Mouse (Mus musculus) urinary bladder, postnatal 36 days (tissue): ENCODE results near the gene 4930426L09Rik.
"Not testable (repeated sequence)": the region's sequence is repeated elsewhere in the genome, so short reads cannot be mapped to it uniquely, and the experiment has no call there.

ENCODE experiments used
- DNase-seq, 2 experiments: peaks; one replicate each; pipeline ENCODE4 v3.0.0; 2022; ENCODE audit warnings: low spot score in 2 of 2, mixed read lengths in 1 of 2

4930426L09Rik gene

DNA sequence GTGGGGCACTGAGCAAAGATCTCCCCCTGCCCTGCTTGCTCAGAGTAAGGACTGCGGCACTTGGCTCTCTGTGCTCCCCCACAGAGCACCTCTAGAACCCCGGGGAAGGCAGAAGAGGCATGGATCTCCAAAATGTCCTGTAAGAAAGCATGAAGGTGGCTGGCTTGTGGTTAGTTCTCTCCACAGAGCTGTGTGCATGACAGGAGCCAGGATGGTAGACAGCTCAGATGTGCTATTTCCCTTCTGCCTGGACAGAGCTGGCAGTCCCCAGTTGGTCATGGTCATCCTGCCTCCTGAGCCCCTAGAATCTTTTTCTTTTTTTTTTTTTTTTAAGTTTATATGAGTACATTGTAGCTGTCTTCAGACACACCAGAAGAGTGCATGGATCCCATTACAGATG, 27.7 kb upstream of the 4930426L09Rik start:
- no peak for DNase-seq

DNA sequence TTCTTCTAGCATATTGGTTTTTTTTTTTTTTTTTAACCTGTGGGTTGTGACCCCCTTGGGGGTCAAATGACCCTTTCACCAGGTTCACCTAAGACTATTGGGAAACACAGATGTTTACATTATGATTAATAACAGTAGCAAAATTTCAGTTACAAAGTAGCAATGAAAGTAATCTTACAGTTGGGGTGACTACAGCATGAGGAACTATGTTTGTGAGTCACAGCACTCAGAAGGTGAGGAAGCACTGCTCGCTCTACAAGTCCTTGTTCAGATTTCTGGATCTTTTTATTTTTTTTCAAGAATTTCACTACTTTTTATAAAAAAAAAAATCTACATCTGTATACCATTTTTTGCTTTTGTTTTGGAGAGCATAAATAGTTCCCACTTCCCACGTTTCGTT, 26.6 kb upstream of the 4930426L09Rik start:
- DNase-seq, result no peak

DNA sequence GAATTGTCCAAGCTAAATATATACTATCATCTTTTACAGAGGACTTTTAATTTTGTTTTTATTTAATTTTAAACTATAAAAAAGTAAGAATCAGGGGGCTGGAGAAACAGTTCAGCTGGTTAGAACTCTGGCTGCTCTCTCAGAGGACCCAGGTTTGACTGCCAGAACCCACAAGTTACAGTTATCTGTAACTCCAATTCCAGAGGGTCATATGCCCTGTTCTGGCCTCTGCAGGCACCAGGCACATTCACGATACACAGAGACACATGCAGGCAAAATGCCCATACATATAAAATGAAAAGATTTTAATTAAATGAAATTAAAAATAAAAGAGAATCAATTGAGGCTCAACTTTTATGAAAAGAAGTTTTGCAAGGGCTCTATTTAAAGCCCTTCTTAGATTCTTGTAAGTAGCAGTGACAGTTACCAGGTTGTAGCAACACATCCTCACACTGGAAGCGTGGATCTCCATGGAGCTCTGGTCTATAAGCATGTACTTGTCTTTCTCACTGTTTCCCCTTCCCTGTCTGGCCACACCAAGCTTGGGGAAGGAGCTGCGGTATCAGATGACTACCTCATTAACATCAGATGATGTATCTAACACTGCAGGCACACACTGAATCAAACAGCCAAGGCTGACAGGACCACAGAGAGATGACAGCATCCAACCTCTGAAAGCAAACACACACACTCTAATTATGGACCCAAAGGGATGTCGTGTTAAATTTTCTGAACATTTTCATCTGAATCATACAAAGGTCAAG, 23.1 kb upstream of the 4930426L09Rik start:
- DNase-seq, result no peak

- no peak for DNase-seq
These were observed 22.0 kb upstream of the 4930426L09Rik start for GRCm38 (mm10) chr2:18976175-18976574.

DNA sequence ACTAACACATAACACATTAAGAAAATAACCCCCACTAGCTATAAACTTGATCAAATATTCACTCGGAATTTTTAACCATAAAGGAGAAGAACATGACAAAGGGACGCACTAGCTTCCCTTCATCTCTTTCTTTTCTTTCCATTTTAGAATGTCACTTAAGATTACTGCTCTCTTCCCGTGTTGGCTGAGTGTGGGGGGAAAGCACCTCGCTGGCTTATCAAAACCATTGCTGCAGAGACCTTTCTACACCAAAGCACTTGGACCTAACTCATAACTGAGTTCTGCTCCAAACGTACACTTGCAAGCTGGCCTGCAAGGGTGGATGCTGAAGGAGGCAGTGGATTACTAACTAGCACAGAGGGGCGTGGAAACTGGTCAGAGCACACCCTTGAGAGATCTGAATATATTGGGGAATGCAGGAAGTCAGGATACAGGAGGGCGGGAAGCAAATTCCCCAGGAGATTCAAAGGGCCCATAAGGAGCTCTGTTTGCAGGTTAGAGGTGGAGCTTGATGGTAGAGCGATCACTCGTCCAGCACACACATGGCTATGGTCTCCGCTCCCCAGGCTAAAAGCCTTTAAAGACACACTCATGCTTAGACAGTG, 20.8 kb upstream of the 4930426L09Rik start:
- no peak for DNase-seq

DNA sequence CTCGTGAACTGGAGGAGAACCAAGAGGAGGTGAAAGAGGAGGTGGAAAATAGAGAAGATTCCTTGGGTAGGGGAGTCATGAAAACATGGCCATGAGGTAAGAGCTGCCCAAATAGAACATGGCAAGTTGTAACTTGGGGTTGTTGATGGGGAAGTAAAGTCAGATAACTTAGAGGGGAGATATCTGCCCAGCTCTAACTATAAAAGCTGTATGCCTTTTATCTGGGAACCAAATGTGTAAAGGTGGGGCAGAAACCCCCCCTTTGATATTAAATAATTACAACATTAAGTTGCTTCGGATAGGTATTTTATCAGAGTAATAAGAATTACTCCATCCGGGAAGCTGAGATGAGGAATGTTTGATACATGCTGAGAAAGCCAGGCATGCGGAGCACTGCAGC, 19.1 kb upstream of the 4930426L09Rik start:
- no peak for DNase-seq

GRCm38 (mm10) chr2:18979675-18980074, 18.5 kb upstream of the 4930426L09Rik start:
- DNase-seq, result no peak

- no peak for DNase-seq
These were observed 15.6 kb upstream of the 4930426L09Rik start for GRCm38 (mm10) chr2:18982581-18982980.

- DNase-seq, result no peak
These were observed 14.6 kb upstream of the 4930426L09Rik start for GRCm38 (mm10) chr2:18983546-18983945.

GRCm38 (mm10) chr2:18984095-18984847, 13.9 kb upstream of the 4930426L09Rik start:
- DNase-seq, result peak in 1 of 2 experiments; percentile 16

DNA sequence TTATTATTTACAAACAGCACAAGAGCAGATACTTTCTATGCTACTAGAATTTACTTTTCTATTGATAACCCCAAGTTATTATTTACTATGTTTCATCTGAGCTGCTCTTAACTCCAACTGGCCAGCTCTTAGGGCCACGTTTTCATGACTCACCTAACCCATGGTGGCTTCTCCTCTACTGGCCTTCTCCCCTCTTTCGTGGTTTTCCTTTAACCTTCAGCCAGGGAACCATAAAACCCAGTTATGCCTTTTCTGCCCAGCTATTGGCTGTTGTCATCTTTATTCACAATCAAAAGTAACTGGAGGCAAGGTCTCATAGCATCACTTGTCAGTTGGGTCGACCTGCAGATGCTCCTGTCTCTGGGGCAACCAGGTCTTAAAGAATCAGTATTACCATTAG, 12.6 kb upstream of the 4930426L09Rik start:
- no peak for DNase-seq

DNA sequence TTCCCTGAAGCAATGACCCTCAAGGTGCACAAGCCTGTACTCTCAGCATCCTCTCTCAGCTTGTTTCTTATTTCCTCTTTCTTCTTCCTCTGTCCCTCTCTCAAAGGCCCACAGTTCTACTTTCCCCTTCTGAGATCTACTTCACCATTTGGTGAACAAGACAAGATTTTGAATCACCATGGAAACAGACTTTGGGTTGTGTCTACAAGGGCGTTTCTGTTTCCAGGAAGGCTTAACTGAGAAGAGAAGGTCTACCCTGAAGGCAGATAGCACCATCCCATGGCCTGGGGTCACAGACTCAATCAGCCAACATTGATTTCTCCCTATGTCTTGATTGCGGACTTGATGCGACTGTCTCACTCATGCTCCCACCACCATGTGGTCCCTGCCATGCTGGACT, 9.3 kb upstream of the 4930426L09Rik start:
- DNase-seq, result no peak

DNA sequence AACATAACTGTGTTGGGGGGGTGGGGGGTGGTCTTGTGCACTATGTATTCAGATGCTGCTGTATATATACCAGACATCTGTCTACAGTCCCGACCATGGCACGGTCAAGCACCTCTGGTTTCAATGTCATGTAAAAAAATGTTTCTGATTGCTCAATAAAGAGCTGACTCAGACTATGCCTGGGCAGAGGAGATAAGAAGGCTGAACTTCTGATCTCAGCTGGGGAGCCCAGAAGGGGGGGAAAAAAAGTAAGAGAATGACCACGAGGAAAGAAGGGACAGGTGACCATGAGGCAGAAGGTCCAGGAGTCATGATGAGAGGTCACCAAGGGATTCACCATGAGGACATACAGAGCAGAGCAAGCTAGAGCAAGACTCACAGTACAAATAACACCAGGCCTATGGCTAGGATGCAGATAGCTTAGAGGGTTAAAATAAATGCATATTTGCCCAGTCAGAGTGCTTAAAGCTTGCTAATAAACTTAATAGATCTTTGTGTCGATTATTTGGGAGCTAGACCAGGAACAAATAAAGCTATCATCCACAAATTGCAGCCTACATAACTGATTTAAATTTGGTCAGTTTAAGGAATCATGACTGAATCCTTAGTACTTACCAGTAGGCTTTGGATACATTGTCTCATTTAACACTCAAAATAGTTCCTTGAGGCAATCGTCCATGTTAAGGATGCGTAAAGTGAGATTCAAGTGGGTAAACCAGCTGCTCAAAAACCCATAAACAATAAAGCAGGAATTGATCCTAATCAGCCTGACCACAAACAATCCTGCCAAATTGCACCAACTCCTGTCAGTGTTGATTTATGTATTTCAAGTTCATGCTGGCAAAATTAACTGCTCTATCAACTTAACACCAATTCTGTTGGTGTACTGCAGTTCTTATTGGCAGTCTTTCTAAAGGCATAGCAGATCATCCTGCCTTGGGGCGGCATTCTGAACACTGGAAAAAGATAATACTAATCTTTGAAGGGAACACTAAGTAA, 5.3 kb upstream of the 4930426L09Rik start:
- DNase-seq, result peak in 1 of 2 experiments; percentile 20

DNA sequence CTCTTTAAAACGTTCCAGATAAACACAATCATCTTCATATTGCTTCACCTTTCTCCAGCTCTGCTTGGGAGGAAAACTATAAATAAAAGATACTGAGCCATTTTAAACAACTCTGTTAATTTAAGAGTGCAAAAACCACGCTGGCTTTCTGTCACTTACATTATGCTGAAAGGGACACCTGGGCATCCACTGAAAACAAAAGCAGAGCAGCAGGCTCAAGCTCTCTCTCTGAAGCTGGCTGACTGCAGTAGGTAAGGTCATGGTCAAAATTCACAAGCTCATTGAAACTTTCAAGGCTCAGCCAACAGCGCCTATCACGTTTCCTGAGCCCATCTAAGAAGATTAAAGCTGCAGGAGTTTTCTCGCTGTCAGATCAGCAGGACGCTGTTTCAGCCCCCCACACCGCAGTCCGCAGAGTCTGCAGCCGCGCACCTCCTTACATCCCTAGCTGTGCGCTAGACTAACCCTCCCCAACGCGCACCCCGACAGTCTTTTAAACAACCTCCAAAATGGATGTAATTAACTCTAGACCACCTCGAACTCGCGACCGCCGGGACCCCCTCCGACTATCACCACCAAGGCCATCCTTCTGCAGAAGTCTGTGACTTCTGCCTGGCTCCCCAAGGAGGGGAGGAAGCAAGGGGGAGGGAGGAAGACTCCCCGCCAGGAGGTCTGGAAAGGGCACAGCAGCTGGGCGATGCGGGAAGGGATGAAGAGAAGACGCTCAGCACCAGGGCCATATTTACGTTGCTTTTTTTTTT, 1.5 kb upstream of the 4930426L09Rik start:
- no peak for DNase-seq

- peak; percentile 29 to 37 for DNase-seq
These were observed 664 bp upstream of the 4930426L09Rik start for GRCm38 (mm10) chr2:18997387-18997971.

- DNase-seq, result no peak
These were observed 1.3 kb downstream of the 4930426L09Rik start for GRCm38 (mm10) chr2:18999395-18999794.

DNA sequence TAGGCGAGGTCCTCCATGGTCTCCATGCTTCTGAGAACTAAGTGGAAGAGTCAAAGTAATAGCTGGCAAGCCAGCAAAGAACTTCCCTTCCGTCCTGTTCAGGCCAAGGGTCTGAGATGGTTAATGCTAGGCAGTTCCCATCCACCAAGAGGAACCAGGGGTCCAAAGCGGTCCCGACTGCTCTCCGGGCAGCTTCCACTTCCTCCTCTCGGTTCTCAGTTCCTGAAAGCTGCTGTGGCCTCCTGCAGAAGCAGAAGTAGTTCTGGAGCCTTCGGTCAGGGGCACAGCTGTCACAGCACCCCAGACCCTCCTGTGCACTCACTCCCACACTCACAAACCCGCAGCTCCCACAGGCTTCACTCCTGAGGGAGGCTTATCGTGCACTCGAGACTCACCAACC, 6.7 kb downstream of the 4930426L09Rik start:
- DNase-seq, result peak in 1 of 2 experiments; percentile 7

DNA sequence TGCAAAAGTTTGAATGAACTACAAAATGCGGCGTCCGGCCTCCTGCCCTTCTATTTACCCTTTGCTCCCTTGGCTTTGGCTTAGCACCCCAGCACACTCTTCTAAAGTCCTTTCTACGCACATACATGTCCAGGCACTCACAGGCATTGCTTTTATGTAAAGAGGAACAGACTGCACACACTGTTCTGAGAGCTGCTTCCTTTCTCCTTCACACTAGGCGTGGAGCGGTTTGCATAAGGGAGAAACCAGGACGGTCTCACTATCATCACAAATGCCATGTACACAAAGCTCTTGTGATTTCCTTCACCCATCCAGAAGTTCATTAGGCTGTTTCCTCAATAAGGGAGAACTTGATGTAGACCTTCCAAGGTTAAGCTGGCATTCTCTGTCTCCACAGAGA, 8.0 kb downstream of the 4930426L09Rik start:
- DNase-seq, result no peak

DNA sequence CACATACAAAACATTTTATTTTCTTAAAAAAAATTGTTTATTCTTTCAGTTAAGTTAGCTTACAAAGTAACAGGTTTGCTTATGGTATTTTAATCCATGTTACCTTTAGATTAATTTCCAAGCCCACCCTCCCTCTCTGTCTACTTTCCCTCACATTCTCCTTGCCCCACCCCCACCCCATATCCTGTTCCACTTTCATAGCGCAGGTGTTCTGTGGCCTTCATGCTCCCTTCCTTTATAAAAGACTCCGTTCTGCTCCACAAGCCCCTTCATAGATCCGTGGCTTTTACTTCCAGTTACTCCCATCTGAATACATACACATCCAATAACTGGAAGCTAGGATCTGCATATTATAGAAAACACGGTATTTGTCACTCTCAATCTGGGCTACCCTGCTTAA, 9.4 kb downstream of the 4930426L09Rik start:
- no peak for DNase-seq

- not testable (repeated sequence) for DNase-seq
These were observed 12.4 kb downstream of the 4930426L09Rik start for GRCm38 (mm10) chr2:19010541-19010940.
